Mouse (Mus musculus) embryonic stem cell, embryonic (primary cell): ENCODE measurements at regions not wholly inside any gene's neighbourhood (a gene's known extent, or its start where the extent isn't known, plus 50 kb on each side); places are given as distances from the start of the nearest gene placed in this dataset.
"Not testable (repeated sequence)": the region's sequence is repeated elsewhere in the genome, so short reads cannot be mapped to it uniquely, and the experiment has no call there.

Experiments
- CTCF ChIA-PET, 4 experiments: fragments of 300-600 bp in 2 of 4; fragments of 350-600 bp in 2 of 4; sonication (Branson Sonifier 250); formaldehyde crosslinking; loops; one replicate each; lab custom pipeline; 2022; ENCODE audit warnings: inconsistent platforms in 2 of 4; lab: Charles Lee
- POLR2A ChIA-PET, 4 experiments: fragments of 300-600 bp in 2 of 4; fragments of 350-600 bp in 2 of 4; sonication (Branson Sonifier 250); formaldehyde crosslinking; loops; one replicate each; lab custom pipeline; 2022; ENCODE audit warnings: antibody characterized with exemption in 4 of 4, inconsistent platforms in 1 of 4; lab: Charles Lee

- POLR2A ChIA-PET: no interaction called here
- CTCF ChIA-PET: no interaction called here
Observed at GRCm38 (mm10) chr13:83760387-83761170, 256.7 kb downstream of the Mef2c start.

GRCm38 (mm10) chr13:83762484-83762883 is 258.6 kb downstream of the Mef2c start:
- ChIA-PET CTCF (no interaction called here), POLR2A (no interaction called here)

- POLR2A ChIA-PET, CTCF ChIA-PET: not testable (repeated sequence)
Observed at GRCm38 (mm10) chr13:83763288-83763687, 259.5 kb downstream of the Mef2c start.

GRCm38 (mm10) chr13:83785643-83786042 is 281.8 kb downstream of the Mef2c start:
- ChIA-PET POLR2A (interaction anchor here in 1 of 4 experiments (0.6 kb wide), 1 partner anchor 505 kb away, joined by 4 read pairs; no protein-coding TSS in a partner anchor), CTCF (no interaction called here)

- ChIA-PET POLR2A (no interaction called here), CTCF (no interaction called here)
Observed at GRCm38 (mm10) chr13:83809535-83809934, 305.7 kb downstream of the Mef2c start.

GRCm38 (mm10) chr13:83820291-83820690 is 316.5 kb downstream of the Mef2c start:
- CTCF ChIA-PET: no interaction called here
- POLR2A ChIA-PET: no interaction called here

- POLR2A ChIA-PET: no interaction called here
- CTCF ChIA-PET: no interaction called here
Observed at GRCm38 (mm10) chr13:83820721-83821120, 316.9 kb downstream of the Mef2c start.

- POLR2A ChIA-PET: no interaction called here
- CTCF ChIA-PET: no interaction called here
Observed at GRCm38 (mm10) chr13:83824926-83825325, 321.1 kb downstream of the Mef2c start.

- CTCF ChIA-PET: no interaction called here
- POLR2A ChIA-PET: no interaction called here
Observed at GRCm38 (mm10) chr13:83826841-83827463, 323.1 kb downstream of the Mef2c start.

GRCm38 (mm10) chr13:83865932-83866685 is 356.0 kb upstream of the Tmem161b start:
- CTCF ChIA-PET: no interaction called here
- POLR2A ChIA-PET: no interaction called here

- ChIA-PET CTCF (no interaction called here), POLR2A (interaction anchor here in 1 of 4 experiments (0.7 kb wide), 1 partner anchor 136 kb away, joined by 3 read pairs; no protein-coding TSS in a partner anchor)
Observed at GRCm38 (mm10) chr13:83867211-83867610, 354.9 kb upstream of the Tmem161b start.

GRCm38 (mm10) chr13:83867831-83868473 is 354.1 kb upstream of the Tmem161b start:
- ChIA-PET POLR2A (no interaction called here), CTCF (no interaction called here)

GRCm38 (mm10) chr13:83868922-83869321 is 353.2 kb upstream of the Tmem161b start:
- ChIA-PET POLR2A (no interaction called here), CTCF (no interaction called here)

- ChIA-PET POLR2A (interaction anchor here in 1 of 4 experiments (0.6 kb wide), 1 partner anchor 37 kb away, joined by 4 read pairs; no protein-coding TSS in a partner anchor), CTCF (no interaction called here)
Observed at GRCm38 (mm10) chr13:83872143-83872819, 349.8 kb upstream of the Tmem161b start.

- POLR2A ChIA-PET: interaction anchor here in 1 of 4 experiments (0.6 kb wide), 1 partner anchor 38 kb away, joined by 4 read pairs; no protein-coding TSS in a partner anchor
Observed at GRCm38 (mm10) chr13:83872887-83873286, 349.2 kb upstream of the Tmem161b start.

GRCm38 (mm10) chr13:83879561-83879960 is 342.5 kb upstream of the Tmem161b start:
- CTCF ChIA-PET: no interaction called here
- POLR2A ChIA-PET: no interaction called here

More at GRCm38 (mm10) chr13:83872887-83873286, 349.2 kb upstream of the Tmem161b start:
- CTCF ChIA-PET: no interaction called here

- POLR2A ChIA-PET: no interaction called here
- CTCF ChIA-PET: no interaction called here
Observed at GRCm38 (mm10) chr13:83880305-83880704, 341.8 kb upstream of the Tmem161b start.

- CTCF ChIA-PET: no interaction called here
- POLR2A ChIA-PET: interaction anchor here in 1 of 4 experiments (0.5 kb wide), 1 partner anchor 155 kb away, joined by 3 read pairs; no protein-coding TSS in a partner anchor
Observed at GRCm38 (mm10) chr13:83880772-83881171, 341.3 kb upstream of the Tmem161b start.

- ChIA-PET POLR2A (no interaction called here), CTCF (no interaction called here)
Observed at GRCm38 (mm10) chr13:83882839-83883238, 339.3 kb upstream of the Tmem161b start.
